12 mouse cellular contexts compared by ENCODE assay signal in genomic region chr8:87686986-87687698, GRCm38 (mm10).
DNase-seq lines count a peak whose midpoint lies in the region; ATAC-seq lines count a peak whose summit lies in the region.
"Had no signal": no experiment of that assay in that cellular context is flagged by ENCODE, and none has a peak within 500 bp of the region (broad histone marks: within the 10 kb centered on the region; RNA-seq: fewer than 3 reads in every experiment).

No protein-coding gene starts in this region.

- no peak overlapping the region for H3K9ac ChIP-seq in forebrain, embryonic 11.5 days (ENCODE audit: low read length)
- no peak overlapping the region for H3K9ac ChIP-seq in forebrain, embryonic 16.5 days (replicated peaks; ENCODE audit: low read depth, low read length)
- no peak overlapping the region for H3K9ac ChIP-seq in midbrain, embryonic 14.5 days (replicated peaks; ENCODE audit: low read length)
- H3K9ac ChIP-seq: heart, embryonic 15.5 days; lung, embryonic 14.5 days had no signal

- 80% methylated on average over 10 of the region's 10 CpGs for WGBS in forebrain, embryonic 10.5 days
- WGBS in forebrain, embryonic 11.5 days: 79% methylated on average over 10 of the region's 10 CpGs
- WGBS in forebrain, embryonic 16.5 days: 35% methylated on average over 10 of the region's 10 CpGs
- WGBS in midbrain, embryonic 14.5 days: 29% methylated on average over 10 of the region's 10 CpGs

- no peak for ATAC-seq in forebrain, embryonic 11.5 days (replicated peaks; ENCODE audit: low FRiP score)
- peak; percentile 39; the same call in 1 of the 2 replicates for ATAC-seq in forebrain, embryonic 16.5 days
- peak; percentile 18; the same call in 1 of the 2 replicates for ATAC-seq in midbrain, embryonic 14.5 days (ENCODE audit: low FRiP score, low TSS enrichment)

- no peak overlapping the region for H3K4me2 ChIP-seq in forebrain, embryonic 11.5 days (ENCODE audit: low read depth, low read length, severe bottlenecking)
- no peak overlapping the region for H3K4me2 ChIP-seq in forebrain, embryonic 16.5 days (ENCODE audit: low read length)
- H3K4me2 ChIP-seq in midbrain, embryonic 14.5 days (ENCODE audit: low read length): no peak overlapping the region
- H3K4me2 ChIP-seq: heart, embryonic 15.5 days; lung, embryonic 14.5 days had no signal

- peak overlapping the region; percentile 60 for H3K27ac ChIP-seq in forebrain, embryonic 10.5 days
- no peak overlapping the region; the same call in 1 of the 2 replicates for H3K27ac ChIP-seq in forebrain, embryonic 11.5 days (ENCODE audit: low read depth, low read length)
- peak overlapping the region; percentile 57 for H3K27ac ChIP-seq in forebrain, embryonic 16.5 days (ENCODE audit: low read length)
- H3K27ac ChIP-seq in midbrain, embryonic 14.5 days (replicated peaks; ENCODE audit: low read depth, low read length): peak overlapping the region; percentile 63
- H3K27ac ChIP-seq: heart, embryonic 15.5 days had no signal

- H3K4me1 ChIP-seq in forebrain, embryonic 10.5 days: peaks cover 75% of the 10 kb centered on the region
- peaks cover 26% of the 10 kb centered on the region for H3K4me1 ChIP-seq in forebrain, embryonic 11.5 days (replicated peaks; ENCODE audit: control insufficient read depth, insufficient read depth, low read length)
- peaks cover 67% of the 10 kb centered on the region for H3K4me1 ChIP-seq in forebrain, embryonic 16.5 days (replicated peaks; ENCODE audit: control insufficient read depth, insufficient read depth, low read length)
- H3K4me1 ChIP-seq in midbrain, embryonic 14.5 days (ENCODE audit: control insufficient read depth, insufficient read depth, low read length): peaks cover 75% of the 10 kb centered on the region

- peaks cover 57% of the 10 kb centered on the region for H3K36me3 ChIP-seq in forebrain, embryonic 10.5 days (replicated peaks)
- H3K36me3 ChIP-seq in forebrain, embryonic 11.5 days (ENCODE audit: control insufficient read depth, insufficient read depth, low read length): no peaks in the 10 kb centered on the region; the same call in 1 of the 2 replicates
- no peaks in the 10 kb centered on the region for H3K36me3 ChIP-seq in forebrain, embryonic 16.5 days (ENCODE audit: control insufficient read depth, insufficient read depth)
- H3K36me3 ChIP-seq in midbrain, embryonic 14.5 days (ENCODE audit: control insufficient read depth, insufficient read depth, low read length): peaks cover 11% of the 10 kb centered on the region; the same call in 1 of the 2 replicates
- H3K36me3 ChIP-seq: heart, embryonic 15.5 days had no signal

- no peak for DNase-seq in forebrain, embryonic 10.5 days (ENCODE audit: extremely low spot score, low spot score)
- DNase-seq in forebrain, embryonic 11.5 days (ENCODE audit: low spot score): no peak
- DNase-seq in cerebellum, adult 11-12 months: peak; percentile 79
- peak; percentile 55 for DNase-seq in midbrain, embryonic 14.5 days
- DNase-seq in kidney, postnatal 25 days: no peak
- DNase-seq in kidney, adult 9 months: no peak
- no peak for DNase-seq in adrenal gland, postnatal 4 days (ENCODE audit: low spot score in 2 of 2)
- DNase-seq: kidney, adult 2 months; lung, embryonic 14.5 days; thymus, postnatal 4 days had no signal

- H3K9me3 ChIP-seq in forebrain, embryonic 10.5 days: no peaks in the 10 kb centered on the region
- H3K9me3 ChIP-seq in forebrain, embryonic 11.5 days (ENCODE audit: control insufficient read depth, low read length): no peaks in the 10 kb centered on the region
- H3K9me3 ChIP-seq in forebrain, embryonic 16.5 days (ENCODE audit: control insufficient read depth, low read length): no peaks in the 10 kb centered on the region
- no peaks in the 10 kb centered on the region for H3K9me3 ChIP-seq in midbrain, embryonic 14.5 days (ENCODE audit: control insufficient read depth, low read length)
- H3K9me3 ChIP-seq: heart, embryonic 15.5 days had no signal

- no peak overlapping the region for H3K4me3 ChIP-seq in forebrain, embryonic 10.5 days
- H3K4me3 ChIP-seq in forebrain, embryonic 11.5 days (ENCODE audit: low read depth, low read length): no peak overlapping the region
- no peak overlapping the region for H3K4me3 ChIP-seq in forebrain, embryonic 16.5 days (replicated peaks; ENCODE audit: low read length)
- no peak overlapping the region for H3K4me3 ChIP-seq in midbrain, embryonic 14.5 days (replicated peaks; ENCODE audit: low read depth, low read length)
- H3K4me3 ChIP-seq: heart, embryonic 15.5 days had no signal

- H3K27me3 ChIP-seq in forebrain, embryonic 10.5 days (ENCODE audit: poor library complexity, severe bottlenecking): no peaks in the 10 kb centered on the region
- H3K27me3 ChIP-seq in forebrain, embryonic 11.5 days (ENCODE audit: control insufficient read depth, insufficient read depth, low read length): no peaks in the 10 kb centered on the region
- no peaks in the 10 kb centered on the region; the same call in 1 of the 2 replicates for H3K27me3 ChIP-seq in forebrain, embryonic 16.5 days (replicated peaks; ENCODE audit: control insufficient read depth, insufficient read depth, low read length)
- no peaks in the 10 kb centered on the region for H3K27me3 ChIP-seq in midbrain, embryonic 14.5 days (ENCODE audit: control insufficient read depth, insufficient read depth, low read length)

Comparison
In these comparisons a context has a peak if more than half of its experiments do, and no peak if none do; other contexts are left out.
1. DNase-seq: peak in cerebellum, adult 11-12 months (single experiment) and midbrain, embryonic 14.5 days (single experiment); none in forebrain, embryonic 10.5 days (single experiment), forebrain, embryonic 11.5 days (single experiment), kidney, postnatal 25 days (0 of 2), kidney, adult 9 months (single experiment) and adrenal gland, postnatal 4 days (0 of 2).